ENCODE assay signal across 21 mouse cellular contexts in genomic region chr15:77921636-77922035, GRCm38 (mm10). TPM values are rescaled to one million over a fixed set of nuclear protein-coding genes. Genes with fewer than 3 reads are reported as not detected.
DNase-seq lines count a peak whose midpoint lies in the region; ATAC-seq lines count a peak whose summit lies in the region.
"Had no signal": no experiment of that assay in that cellular context is flagged by ENCODE, and none has a peak within 500 bp of the region (broad histone marks: within the 10 kb centered on the region; RNA-seq: fewer than 3 reads in every experiment).

No protein-coding gene starts in this region.

- DNase-seq in kidney, adult 18-20 months, result no peak
- no peak for DNase-seq in liver, embryonic 13.5 days
- DNase-seq in urinary bladder, adult 18-20 months (ENCODE audit: low spot score in 2 of 2), result no peak
- DNase-seq in heart, postnatal 36 days, result no peak
- DNase-seq: cerebellum, adult 8-10 months; cerebellum, postnatal 36 days; gastrocnemius, postnatal 10 days; heart, adult 18-20 months; layer of hippocampus, postnatal 36 days; lung, adult 2 months; midbrain, embryonic 14.5 days; thymus, postnatal 25 days had no signal

- intact Hi-C loops in heart, postnatal 36 days (cut with DNase I), result no loop called here

- no peak overlapping the region for H3K4me2 ChIP-seq in kidney, embryonic 16.5 days (replicated peaks; ENCODE audit: low read depth, low read length)
- no peak overlapping the region for H3K4me2 ChIP-seq in neural tube, embryonic 12.5 days (replicated peaks)
- H3K4me2 ChIP-seq in neural tube, embryonic 15.5 days, result no peak overlapping the region
- H3K4me2 ChIP-seq in liver, embryonic 13.5 days, result no peak overlapping the region
- H3K4me2 ChIP-seq: embryonic facial prominence, embryonic 15.5 days; forebrain, embryonic 15.5 days; heart, embryonic 12.5 days; hindbrain, embryonic 13.5 days; limb, embryonic 12.5 days; stomach, embryonic 15.5 days had no signal

- no peaks in the 10 kb centered on the region for H3K27me3 ChIP-seq in kidney, embryonic 16.5 days (ENCODE audit: insufficient read depth, low read length)
- H3K27me3 ChIP-seq in neural tube, embryonic 12.5 days (replicated peaks), result no peaks in the 10 kb centered on the region
- H3K27me3 ChIP-seq in neural tube, embryonic 15.5 days (replicated peaks), result no peaks in the 10 kb centered on the region
- no peaks in the 10 kb centered on the region for H3K27me3 ChIP-seq in liver, embryonic 13.5 days
- H3K27me3 ChIP-seq: embryonic facial prominence, embryonic 15.5 days; forebrain, embryonic 15.5 days; heart, embryonic 12.5 days; hindbrain, embryonic 13.5 days; limb, embryonic 12.5 days; stomach, embryonic 15.5 days had no signal

- H3K4me1 ChIP-seq in kidney, embryonic 16.5 days (ENCODE audit: insufficient read depth, low read length), result peaks cover 20% of the 10 kb centered on the region
- no peaks in the 10 kb centered on the region for H3K4me1 ChIP-seq in neural tube, embryonic 12.5 days
- H3K4me1 ChIP-seq in neural tube, embryonic 15.5 days, result no peaks in the 10 kb centered on the region; the same call in 1 of the 2 replicates
- H3K4me1 ChIP-seq in liver, embryonic 13.5 days (replicated peaks), result peaks cover 24% of the 10 kb centered on the region
- H3K4me1 ChIP-seq: embryonic facial prominence, embryonic 15.5 days; heart, embryonic 12.5 days; hindbrain, embryonic 13.5 days; limb, embryonic 12.5 days; stomach, embryonic 15.5 days had no signal

- H3K27ac ChIP-seq in kidney, embryonic 16.5 days (ENCODE audit: low read length), result no peak overlapping the region
- no peak overlapping the region for H3K27ac ChIP-seq in neural tube, embryonic 12.5 days
- no peak overlapping the region for H3K27ac ChIP-seq in neural tube, embryonic 15.5 days (replicated peaks)
- peak overlapping the region; percentile 76; the same call in 1 of the 2 replicates for H3K27ac ChIP-seq in liver, embryonic 13.5 days
- H3K27ac ChIP-seq: forebrain, embryonic 15.5 days; hindbrain, embryonic 13.5 days; limb, embryonic 12.5 days; stomach, embryonic 15.5 days had no signal

- no peak for ATAC-seq in kidney, embryonic 16.5 days (ENCODE audit: low FRiP score, low TSS enrichment)
- no peak for ATAC-seq in neural tube, embryonic 12.5 days (ENCODE audit: low FRiP score, low read depth)
- no peak for ATAC-seq in neural tube, embryonic 15.5 days (ENCODE audit: low FRiP score)
- ATAC-seq in liver, embryonic 13.5 days (ENCODE audit: low read depth), result no peak
- ATAC-seq: forebrain, embryonic 15.5 days had no signal

- H3K9ac ChIP-seq in kidney, embryonic 16.5 days (replicated peaks; ENCODE audit: low read length), result 0 out of 2 replicates have a peak overlapping the region, but pooled peaks have one; percentile 16
- 0 out of 2 replicates have a peak overlapping the region, but pooled peaks have one; percentile 17 for H3K9ac ChIP-seq in neural tube, embryonic 12.5 days
- no peak overlapping the region for H3K9ac ChIP-seq in neural tube, embryonic 15.5 days (replicated peaks)
- H3K9ac ChIP-seq in liver, embryonic 13.5 days, result no peak overlapping the region
- H3K9ac ChIP-seq: embryonic facial prominence, embryonic 15.5 days; forebrain, embryonic 15.5 days; heart, embryonic 12.5 days; hindbrain, embryonic 13.5 days; limb, embryonic 12.5 days; stomach, embryonic 15.5 days had no signal

- H3K9me3 ChIP-seq in kidney, embryonic 16.5 days (ENCODE audit: low read length), result no peaks in the 10 kb centered on the region
- H3K9me3 ChIP-seq in neural tube, embryonic 12.5 days, result no peaks in the 10 kb centered on the region
- H3K9me3 ChIP-seq in neural tube, embryonic 15.5 days (replicated peaks), result no peaks in the 10 kb centered on the region
- no peaks in the 10 kb centered on the region for H3K9me3 ChIP-seq in liver, embryonic 13.5 days (replicated peaks)
- H3K9me3 ChIP-seq: embryonic facial prominence, embryonic 15.5 days; forebrain, embryonic 15.5 days; heart, embryonic 12.5 days; hindbrain, embryonic 13.5 days; limb, embryonic 12.5 days; stomach, embryonic 15.5 days had no signal

- H3K36me3 ChIP-seq in kidney, embryonic 16.5 days (ENCODE audit: insufficient read depth, low read length), result peaks cover 69% of the 10 kb centered on the region
- peaks cover 71% of the 10 kb centered on the region for H3K36me3 ChIP-seq in neural tube, embryonic 12.5 days
- H3K36me3 ChIP-seq in neural tube, embryonic 15.5 days, result peaks cover 66% of the 10 kb centered on the region
- peaks cover 89% of the 10 kb centered on the region for H3K36me3 ChIP-seq in liver, embryonic 13.5 days

- H3K4me3 ChIP-seq in kidney, embryonic 16.5 days (ENCODE audit: low read length), result no peak overlapping the region
- no peak overlapping the region for H3K4me3 ChIP-seq in neural tube, embryonic 12.5 days
- no peak overlapping the region for H3K4me3 ChIP-seq in neural tube, embryonic 15.5 days (replicated peaks)
- H3K4me3 ChIP-seq in liver, embryonic 13.5 days (replicated peaks), result no peak overlapping the region
- H3K4me3 ChIP-seq: embryonic facial prominence, embryonic 15.5 days; forebrain, embryonic 15.5 days; heart, embryonic 12.5 days; hindbrain, embryonic 13.5 days; limb, embryonic 12.5 days; stomach, embryonic 15.5 days had no signal

- 84% methylated on average over 6 of the region's 6 CpGs for WGBS in kidney, embryonic 16.5 days
- WGBS in neural tube, embryonic 12.5 days, result 87% methylated on average over 6 of the region's 6 CpGs
- 86% methylated on average over 6 of the region's 6 CpGs for WGBS in neural tube, embryonic 15.5 days
- 77% methylated on average over 6 of the region's 6 CpGs for WGBS in liver, embryonic 13.5 days (ENCODE audit: insufficient replicate concordance)

RNA-seq across cellular contexts. Expression of gene Txn2, which starts 7.2 kb away (rescaled TPM):
- polyA plus RNA-seq in kidney, embryonic 16.5 days (2015; fragmentation: Nextera tagmentation; extraction: Ambion mirVana), result 275 and 307 TPM in 2 replicates
- polyA plus RNA-seq in neural tube, embryonic 12.5 days (2016; fragmentation: Nextera tagmentation; extraction: Ambion mirVana), result 208 and 218 TPM in 2 replicates
- polyA plus RNA-seq in neural tube, embryonic 15.5 days (2015; fragmentation: Nextera tagmentation; extraction: Ambion mirVana), result 193 and 217 TPM in 2 replicates
- polyA plus RNA-seq in liver, embryonic 13.5 days (2015; fragmentation: Nextera tagmentation; extraction: Ambion mirVana), result 235 and 238 TPM in 2 replicates
- 100 to 1,000 TPM; 276 to 279 TPM for total RNA-seq in heart, postnatal 36 days (2021)

RNA-seq across cellular contexts. Expression of gene Foxred2, which starts 34.9 kb away (rescaled TPM):
- 4.9 and 5.2 TPM in 2 replicates for polyA plus RNA-seq in kidney, embryonic 16.5 days (2015; fragmentation: Nextera tagmentation; extraction: Ambion mirVana)
- polyA plus RNA-seq in neural tube, embryonic 12.5 days (2016; fragmentation: Nextera tagmentation; extraction: Ambion mirVana), result 5.5 and 6.2 TPM in 2 replicates
- polyA plus RNA-seq in neural tube, embryonic 15.5 days (2015; fragmentation: Nextera tagmentation; extraction: Ambion mirVana), result 8.4 and 9.3 TPM in 2 replicates
- polyA plus RNA-seq in liver, embryonic 13.5 days (2015; fragmentation: Nextera tagmentation; extraction: Ambion mirVana), result 1.0 and 1.1 TPM in 2 replicates
- total RNA-seq in heart, postnatal 36 days (2021), result under 1 TPM; 0.44 to 0.57 TPM

RNA-seq across cellular contexts. Expression of gene Eif3d, which starts 49.0 kb away (rescaled TPM):
- 212 and 222 TPM in 2 replicates for polyA plus RNA-seq in kidney, embryonic 16.5 days (2015; fragmentation: Nextera tagmentation; extraction: Ambion mirVana)
- 204 and 205 TPM in 2 replicates for polyA plus RNA-seq in neural tube, embryonic 12.5 days (2016; fragmentation: Nextera tagmentation; extraction: Ambion mirVana)
- polyA plus RNA-seq in neural tube, embryonic 15.5 days (2015; fragmentation: Nextera tagmentation; extraction: Ambion mirVana), result 156 and 166 TPM in 2 replicates
- 200 and 222 TPM in 2 replicates for polyA plus RNA-seq in liver, embryonic 13.5 days (2015; fragmentation: Nextera tagmentation; extraction: Ambion mirVana)
- total RNA-seq in heart, postnatal 36 days (2021), result 10 to 100 TPM; 63.6 to 73.2 TPM

Comparison
In these comparisons a context has a peak if more than half of its experiments do, and no peak if none do; other contexts are left out.
1. H3K9ac ChIP-seq: peak in kidney, embryonic 16.5 days (single experiment) and neural tube, embryonic 12.5 days (single experiment); none in neural tube, embryonic 15.5 days (single experiment) and liver, embryonic 13.5 days (single experiment).